Mouse (Mus musculus): Measurements from ENCODE around the gene Gm49450.

DNA sequence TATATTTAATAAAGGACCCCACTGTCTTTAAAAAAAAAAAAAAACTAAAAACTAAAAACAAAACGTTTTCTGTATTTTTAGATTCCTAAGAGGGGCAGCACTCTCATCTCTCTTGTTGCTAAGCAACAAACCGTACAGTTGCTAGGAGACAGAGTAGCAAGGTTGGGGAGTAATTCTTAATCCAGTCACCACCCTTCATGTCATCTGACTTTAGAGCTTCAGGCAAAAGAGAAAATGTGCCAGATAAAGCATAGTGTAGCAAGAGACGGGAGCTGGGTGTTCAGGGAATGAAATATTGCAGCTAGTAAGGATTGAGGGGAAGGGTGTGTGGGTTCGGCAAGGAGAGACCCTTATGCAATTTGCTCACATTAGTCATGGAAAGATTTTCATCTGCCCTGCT is 17.8 kb upstream of the Gm49450 start:
- TF ChIP-seq EP300 (IDR thresholded peaks at IDR 0.05; ENCODE audit: low read depth) = no peak
- no peak for TF ChIP-seq CTCF (IDR thresholded peaks at IDR 0.05; ENCODE audit: low read depth)

All from liver, embryonic 14.5 days (tissue).